Mouse (Mus musculus): Measurements from ENCODE around the gene Trim25. TPM values are rescaled to one million over a fixed set of nuclear protein-coding genes. Genes with fewer than 3 reads are reported as not detected.
"Not testable (repeated sequence)": the region's sequence is repeated elsewhere in the genome, so short reads cannot be mapped to it uniquely, and the experiment has no call there.

The Trim25 gene
- total RNA-seq, 2 experiments from 2014 or later = 20.5 to 22.7 TPM

DNA sequence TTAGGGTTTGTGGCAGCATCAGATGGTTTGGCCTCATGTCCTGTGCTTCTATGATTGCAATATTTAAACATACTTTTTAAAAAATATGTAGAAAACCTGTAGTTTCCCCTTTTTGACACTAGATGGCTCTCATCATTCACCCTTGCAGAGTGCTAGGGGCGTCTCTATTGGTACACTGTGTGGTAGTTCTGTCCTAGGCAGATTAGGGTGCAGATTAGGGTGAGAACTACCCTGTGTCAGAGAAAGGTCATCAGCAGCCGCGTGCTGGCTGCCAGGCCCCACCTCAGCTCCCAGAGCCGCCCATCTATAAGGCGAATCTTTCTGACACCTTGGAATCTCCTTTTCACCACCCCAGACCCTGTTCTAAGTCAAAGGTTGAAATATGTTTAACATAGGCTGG, 9.6 kb upstream of the Trim25 start:
- intact Hi-C loops (cut with DNase I) = loop anchor here (1.0 to 10.0 kb wide), 2 partner anchors 50 to 175 kb away; no protein-coding TSS in a partner anchor
- no peak for DNase-seq (ENCODE audit: low spot score)

DNA sequence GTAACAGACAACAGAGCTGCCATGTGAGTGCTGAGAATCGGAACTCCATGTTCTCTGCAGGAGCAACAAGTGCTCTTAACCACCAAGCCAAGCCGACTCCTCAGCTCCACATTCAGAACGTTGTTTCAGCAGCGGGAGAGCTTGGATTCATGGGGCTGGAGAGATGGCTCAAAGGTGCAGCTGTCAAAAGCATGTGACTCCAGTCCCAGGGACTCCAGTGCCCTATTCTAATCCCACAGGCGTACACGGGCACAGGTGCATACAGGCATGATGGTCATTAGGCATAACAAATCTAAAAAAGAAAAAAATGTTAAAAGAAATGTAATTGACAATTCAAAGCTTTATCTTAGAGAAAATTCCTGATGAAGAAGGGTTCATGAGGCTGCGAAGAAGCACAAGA, 6.0 kb upstream of the Trim25 start:
- intact Hi-C loops (cut with DNase I) = loop anchor here (5.0 kb wide), 1 partner anchor 309 kb away; the partner anchor contains the start of gene Nog
- DNase-seq (ENCODE audit: low spot score) = no peak

DNA sequence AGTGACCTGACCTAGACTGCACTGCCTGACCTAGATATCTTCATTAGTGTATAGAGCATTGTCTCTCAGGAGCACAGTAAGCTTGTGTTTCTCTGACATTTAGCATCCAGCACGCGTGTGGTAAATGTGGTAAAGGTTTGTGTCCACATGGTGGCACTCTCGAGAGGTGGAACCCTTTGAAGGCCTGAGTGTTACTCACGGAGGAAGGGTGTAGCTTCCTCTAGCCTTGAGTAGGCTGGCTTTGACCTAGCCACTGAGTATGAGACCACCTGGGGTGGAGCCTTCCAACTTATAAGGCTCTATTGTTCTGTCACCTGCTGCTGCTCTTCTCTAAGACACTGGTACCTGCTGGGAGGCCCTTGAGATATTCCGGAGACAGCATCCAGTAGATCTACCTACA, 5.6 kb upstream of the Trim25 start:
- intact Hi-C loops (cut with DNase I) = loop anchor here (5.0 kb wide), 1 partner anchor 309 kb away; the partner anchor contains the start of gene Nog
- peak; percentile 63 for DNase-seq (ENCODE audit: low spot score)

DNA sequence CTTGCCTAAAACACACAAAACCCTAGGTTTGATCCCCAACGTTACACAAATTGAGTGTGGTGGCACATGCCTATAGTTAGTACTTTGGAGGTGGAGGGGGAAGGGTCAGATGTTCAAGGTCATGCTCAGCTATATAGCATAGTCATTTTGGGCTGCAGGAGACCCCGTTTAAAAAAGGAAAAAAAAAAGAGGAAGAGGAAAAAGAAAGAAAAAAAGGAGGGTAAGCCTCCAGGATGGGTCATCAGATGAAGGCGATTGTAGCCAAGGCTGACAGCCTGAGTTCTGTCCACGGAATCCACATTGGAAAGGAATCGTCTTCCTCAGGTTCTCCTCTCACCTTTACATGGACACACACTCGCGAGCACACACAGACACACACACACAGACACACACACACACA, 4.7 kb upstream of the Trim25 start:
- intact Hi-C loops (cut with DNase I) = loop anchor here (5.0 kb wide), 1 partner anchor 308 kb away; the partner anchor contains the start of gene Nog
- DNase-seq (ENCODE audit: low spot score) = no peak

DNA sequence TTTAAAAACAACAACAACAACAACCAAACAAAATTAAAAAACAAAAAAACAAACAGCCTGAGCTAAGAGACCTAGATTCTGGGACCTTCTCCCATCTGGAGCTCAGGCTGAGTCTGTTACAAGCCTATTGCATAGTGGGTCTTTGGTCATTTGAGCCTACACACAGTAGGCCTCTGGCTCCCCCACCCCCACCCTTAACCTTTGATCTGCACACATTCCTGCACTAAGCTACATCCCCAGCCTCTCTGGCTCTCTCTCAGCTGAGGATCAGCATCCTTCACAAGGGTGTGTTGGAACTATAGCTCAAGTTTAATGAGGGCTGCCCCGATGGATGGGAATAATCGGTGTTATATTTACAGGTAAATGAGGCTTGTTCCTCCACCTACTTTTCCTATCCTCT, 3.6 kb upstream of the Trim25 start:
- intact Hi-C loops (cut with DNase I) = no loop called here
- no peak for DNase-seq (ENCODE audit: low spot score)

DNA sequence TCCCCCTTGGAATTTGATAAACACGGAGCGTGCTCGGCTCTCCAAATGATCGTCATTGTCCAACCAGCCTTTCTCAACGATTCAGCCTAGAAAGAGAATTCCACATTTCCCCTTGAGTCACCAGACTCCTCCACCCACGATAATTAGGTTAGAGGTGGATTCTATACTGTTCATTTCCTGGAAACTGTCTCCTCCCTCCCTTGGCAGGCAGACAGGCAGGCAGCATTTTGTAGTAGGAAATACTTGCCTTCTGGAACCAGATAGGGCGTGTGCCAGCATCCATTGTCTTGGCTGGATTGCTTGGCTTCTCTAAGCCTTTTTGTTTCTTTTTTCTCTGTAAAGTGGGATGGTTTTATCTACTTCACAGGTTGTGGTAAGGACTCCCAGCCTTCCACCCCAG, 2.7 kb upstream of the Trim25 start:
- intact Hi-C loops (cut with DNase I) = no loop called here
- DNase-seq (ENCODE audit: low spot score) = peak; percentile 61

DNA sequence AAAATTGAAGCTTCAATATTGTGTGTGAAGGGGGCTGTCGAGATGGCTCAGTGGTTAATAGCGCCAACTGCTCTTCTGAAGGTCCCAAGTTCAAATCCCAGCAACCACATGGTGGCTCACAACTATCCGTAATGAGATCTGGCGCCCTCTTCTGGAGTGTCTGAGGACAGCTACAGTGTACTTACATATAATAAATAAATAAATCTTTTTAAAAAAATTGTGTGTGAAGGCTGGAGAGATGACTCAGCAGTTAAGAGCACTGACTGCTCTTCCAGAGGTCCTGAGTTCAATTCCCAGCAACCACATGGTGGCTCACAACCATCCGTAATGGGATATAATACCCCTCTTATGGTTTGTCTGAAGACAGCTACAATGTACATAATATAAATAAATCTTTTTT, 1.8 kb upstream of the Trim25 start:
- DNase-seq (ENCODE audit: low spot score); intact Hi-C loops (cut with DNase I): not testable (repeated sequence)

DNA sequence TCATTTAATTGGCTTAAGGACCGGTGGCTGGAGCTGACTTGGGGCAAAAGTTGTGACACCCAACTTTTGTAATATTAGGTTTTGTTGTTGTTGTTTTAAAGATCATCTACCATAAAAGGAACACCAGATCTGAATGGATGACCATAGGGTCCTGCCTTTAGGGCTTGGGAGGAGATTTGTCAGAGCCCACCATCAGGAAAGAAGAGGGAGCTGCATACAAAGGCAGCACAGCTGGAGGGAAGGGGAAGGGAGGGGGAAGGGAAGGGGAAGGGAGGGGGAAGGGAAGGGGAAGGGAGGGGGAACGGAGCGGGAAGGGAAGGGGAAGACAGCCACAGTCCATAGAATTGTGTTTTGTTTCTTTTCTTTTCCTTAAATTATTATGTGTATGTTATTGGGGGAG, 770 bp upstream of the Trim25 start:
- intact Hi-C loops (cut with DNase I) = loop anchor here (2.0 kb wide), 1 partner anchor 30 kb away; no protein-coding TSS in a partner anchor
- no peak for DNase-seq (ENCODE audit: low spot score)

DNA sequence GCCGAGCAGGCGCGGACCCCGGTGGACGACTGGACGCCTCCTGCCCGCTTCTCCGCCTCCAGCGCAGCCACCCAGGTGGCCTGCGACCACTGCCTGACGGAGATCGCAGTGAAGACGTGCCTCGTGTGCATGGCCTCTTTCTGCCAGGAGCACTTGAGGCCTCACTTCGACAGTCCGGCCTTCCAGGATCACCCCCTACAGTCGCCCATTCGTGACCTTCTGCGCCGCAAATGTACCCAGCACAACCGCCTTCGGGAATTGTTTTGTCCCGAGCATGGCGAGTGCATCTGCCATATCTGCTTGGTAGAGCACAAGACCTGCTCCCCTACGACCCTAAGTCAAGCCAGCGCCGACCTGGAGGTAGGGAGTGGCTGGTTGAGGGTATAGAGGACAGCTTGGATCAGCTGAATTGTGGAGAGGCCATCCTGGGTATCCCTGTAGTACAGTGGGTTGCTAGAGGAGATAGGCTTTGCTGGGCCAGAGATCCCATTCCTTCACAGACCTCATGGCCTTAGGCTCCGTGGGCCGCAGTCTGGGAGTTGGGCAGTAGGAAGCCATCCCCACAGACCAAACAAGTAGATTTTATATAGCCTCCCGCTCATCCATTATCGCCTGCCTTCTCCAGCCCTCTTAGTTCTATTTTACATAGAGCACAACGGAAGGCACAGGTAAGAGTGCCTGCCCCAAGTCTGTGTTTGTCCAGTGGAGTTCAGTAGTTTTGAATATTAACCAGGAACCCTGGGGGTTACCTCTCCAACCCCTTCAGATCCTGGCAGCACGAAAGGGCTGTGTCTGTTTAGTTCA, 749 bp downstream of the Trim25 start:
- no peak for DNase-seq (ENCODE audit: low spot score)
- intact Hi-C loops (cut with DNase I) = loop anchor here (2.0 kb wide), 2 partner anchors 29 to 59 kb away; no protein-coding TSS in a partner anchor

DNA sequence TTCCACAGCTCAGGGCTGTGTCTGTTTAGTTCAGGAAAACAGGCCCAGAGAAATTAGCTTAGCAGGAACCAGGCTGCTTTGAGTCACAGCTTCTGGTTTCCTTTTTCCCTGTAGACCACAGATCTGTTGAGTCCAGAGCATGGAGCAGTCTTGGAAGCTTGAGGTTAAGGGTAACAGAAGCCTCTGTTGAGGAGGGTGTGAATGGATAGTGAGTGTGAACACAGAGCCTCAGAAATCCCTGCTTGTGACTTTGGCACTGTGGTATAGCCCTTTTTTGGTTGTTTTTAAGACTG, 1.3 kb downstream of the Trim25 start:
- DNase-seq (ENCODE audit: low spot score) = no peak
- intact Hi-C loops (cut with DNase I) = loop anchor here (2.0 kb wide), 1 partner anchor 58 kb away; no protein-coding TSS in a partner anchor

DNA sequence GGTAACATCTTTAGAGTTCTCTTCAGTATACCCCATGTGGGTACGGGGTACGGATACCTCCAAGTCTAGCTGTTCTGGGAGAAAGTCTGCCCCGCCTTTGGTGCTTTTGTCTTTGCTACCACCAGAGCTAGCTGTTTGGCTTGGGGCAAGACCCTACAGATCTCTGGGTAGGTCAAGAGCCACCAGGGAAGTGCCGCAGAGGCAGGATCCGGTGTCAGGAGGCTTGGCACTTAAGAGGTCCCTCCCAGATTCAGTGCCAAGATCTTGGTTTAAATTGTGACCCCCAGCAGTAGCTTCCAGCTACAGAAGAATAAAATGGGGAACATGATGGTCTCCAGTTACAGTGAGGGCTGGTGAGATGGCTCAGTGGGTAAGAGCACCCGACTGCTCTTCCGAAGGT, 2.4 kb downstream of the Trim25 start:
- intact Hi-C loops (cut with DNase I) = loop anchor here (2.0 kb wide), 1 partner anchor 57 kb away; no protein-coding TSS in a partner anchor
- DNase-seq (ENCODE audit: low spot score) = no peak

DNA sequence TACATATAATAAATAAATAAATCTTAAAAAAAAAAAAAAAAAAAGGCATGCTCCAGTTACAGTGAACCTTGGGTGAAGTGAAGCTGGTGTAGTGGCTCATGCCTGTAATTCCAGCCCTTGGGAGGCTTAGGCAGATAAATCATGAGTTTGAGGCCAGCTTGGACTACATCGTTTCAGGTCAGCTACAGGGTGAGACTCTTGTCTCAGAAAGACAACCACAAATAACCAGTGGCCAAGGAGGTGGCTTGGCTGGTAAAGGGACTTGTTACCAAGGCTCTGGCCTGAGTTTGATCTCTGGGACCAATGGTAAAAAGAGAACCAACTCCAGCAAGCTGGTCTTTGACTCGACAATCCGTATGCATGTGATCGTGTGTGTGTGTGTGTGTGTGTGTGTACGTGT, 2.9 kb downstream of the Trim25 start:
- DNase-seq (ENCODE audit: low spot score) = no peak
- intact Hi-C loops (cut with DNase I) = no loop called here

DNA sequence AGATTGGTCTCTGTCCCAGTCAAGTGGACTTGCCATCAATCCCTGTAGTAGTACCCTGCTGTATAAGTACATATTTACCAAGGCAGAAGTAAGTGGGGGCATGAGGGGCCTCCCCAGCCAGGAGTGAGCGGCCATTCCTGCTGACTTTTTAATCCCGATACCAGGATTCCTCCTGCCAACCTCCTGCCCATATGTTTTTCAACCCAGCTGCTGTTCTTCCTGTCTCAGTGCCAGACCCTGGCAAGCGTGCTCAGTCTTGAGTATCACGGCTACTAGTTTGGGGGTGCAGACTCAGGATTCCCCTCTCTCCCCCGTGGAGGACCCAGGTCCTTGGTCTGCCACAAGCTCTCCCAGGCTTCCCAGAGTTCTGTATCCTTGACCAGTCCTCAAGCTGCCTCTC, 3.4 kb downstream of the Trim25 start:
- intact Hi-C loops (cut with DNase I) = no loop called here
- no peak for DNase-seq (ENCODE audit: low spot score)

DNA sequence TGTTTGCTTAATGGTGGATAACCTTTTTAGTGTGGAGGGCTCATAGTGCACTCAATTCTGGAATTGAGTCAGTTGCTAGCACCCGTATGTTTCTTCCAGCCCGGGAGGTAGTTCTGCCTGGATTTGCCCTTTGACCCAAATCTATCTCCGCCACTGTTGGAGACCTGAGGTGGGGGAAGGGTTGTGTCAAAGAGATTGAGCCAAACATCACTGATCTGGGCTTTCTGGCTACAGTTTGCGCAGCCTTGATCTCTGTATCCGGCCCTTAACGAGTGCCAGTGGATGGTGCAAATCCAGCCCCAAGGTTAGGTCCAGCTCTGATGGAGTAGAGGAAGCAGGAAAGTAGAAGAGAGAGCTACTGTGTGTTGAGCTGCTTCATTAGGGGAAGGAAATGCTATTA, 3.9 kb downstream of the Trim25 start:
- intact Hi-C loops (cut with DNase I) = no loop called here
- DNase-seq (ENCODE audit: low spot score) = no peak

DNA sequence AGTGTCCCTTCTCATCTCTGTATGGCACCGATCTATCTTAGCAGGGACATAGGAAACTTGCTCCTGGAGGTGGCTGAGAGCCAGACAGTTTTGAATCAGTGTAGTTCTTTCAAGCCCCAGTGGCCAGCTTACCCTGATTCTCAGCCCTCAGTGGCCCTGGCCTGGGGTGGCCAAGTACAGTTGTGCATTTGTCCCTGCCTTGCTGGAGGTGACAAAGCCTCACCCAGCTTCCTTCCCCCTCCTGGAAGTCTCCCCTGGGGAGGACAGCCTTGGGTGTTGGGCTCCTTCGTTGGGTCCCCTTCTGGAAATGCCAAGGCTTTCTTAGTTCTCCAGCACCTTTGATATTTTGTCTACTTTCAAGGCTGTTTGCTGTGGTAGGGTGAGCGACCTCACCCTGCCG, 4.5 kb downstream of the Trim25 start:
- DNase-seq (ENCODE audit: low spot score) = no peak
- intact Hi-C loops (cut with DNase I) = loop anchor here (2.0 kb wide), 1 partner anchor 19 kb away; no protein-coding TSS in a partner anchor

DNA sequence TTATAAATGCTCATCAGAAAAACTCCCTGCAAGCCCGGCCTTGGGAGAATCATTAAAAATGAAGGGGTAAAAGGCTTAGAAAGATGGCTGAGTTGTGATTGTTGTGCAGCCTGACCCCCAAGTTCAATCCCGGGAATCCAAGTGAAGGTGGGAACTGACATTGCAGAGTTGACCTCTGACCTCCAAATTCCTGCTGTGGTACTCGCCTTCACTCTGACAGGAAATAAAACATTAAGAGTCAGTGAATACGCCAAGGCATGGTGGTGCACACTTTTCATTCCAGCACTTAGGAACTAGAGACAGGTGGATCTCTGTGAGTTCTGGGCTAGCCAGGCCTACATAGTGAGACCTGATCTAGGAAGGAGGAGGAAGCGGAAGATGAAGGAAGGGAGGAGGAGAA, 6.3 kb downstream of the Trim25 start:
- no peak for DNase-seq (ENCODE audit: low spot score)
- intact Hi-C loops (cut with DNase I) = loop anchor here (2.0 kb wide), 1 partner anchor 17 kb away; no protein-coding TSS in a partner anchor

DNA sequence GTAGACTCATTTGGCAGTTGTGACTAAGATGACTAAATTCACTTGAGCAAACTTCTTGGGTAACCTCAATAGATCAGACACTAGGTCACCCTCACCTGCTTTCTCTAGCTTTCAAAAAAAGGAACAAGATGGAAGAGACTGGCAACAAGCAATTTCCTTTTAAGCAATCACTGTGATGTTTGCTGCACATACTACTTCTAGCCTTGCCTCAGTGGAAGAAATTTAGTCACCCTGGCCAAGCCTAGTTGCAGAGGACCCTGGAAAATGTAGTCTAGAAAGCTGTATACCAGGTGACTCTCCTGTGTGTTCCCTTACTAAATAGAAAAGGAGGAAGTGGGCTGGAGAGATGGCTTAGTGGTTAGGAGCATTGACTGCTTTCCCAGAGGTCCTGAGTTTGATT, 7.2 kb downstream of the Trim25 start:
- intact Hi-C loops (cut with DNase I) = no loop called here
- DNase-seq (ENCODE audit: low spot score) = no peak

DNA sequence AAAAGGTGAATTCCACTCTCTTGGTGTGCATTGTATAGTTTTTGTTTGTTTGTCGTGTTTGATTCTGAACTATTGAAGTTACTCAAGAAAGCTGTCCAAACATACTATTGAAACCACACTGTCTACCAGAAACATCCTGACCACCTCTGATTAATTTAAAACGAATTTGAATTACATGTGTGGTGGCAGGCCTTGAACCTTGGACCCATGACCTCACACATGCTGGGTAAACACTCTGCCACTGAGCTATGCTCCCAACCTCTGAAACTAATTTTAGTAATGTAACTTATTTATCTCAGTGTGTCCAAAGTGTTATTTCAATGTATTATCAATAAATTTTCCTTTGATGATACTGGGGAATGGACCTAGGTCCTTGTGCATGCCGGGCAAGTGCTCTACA, 8.4 kb downstream of the Trim25 start:
- DNase-seq (ENCODE audit: low spot score) = no peak
- intact Hi-C loops (cut with DNase I) = no loop called here

DNA sequence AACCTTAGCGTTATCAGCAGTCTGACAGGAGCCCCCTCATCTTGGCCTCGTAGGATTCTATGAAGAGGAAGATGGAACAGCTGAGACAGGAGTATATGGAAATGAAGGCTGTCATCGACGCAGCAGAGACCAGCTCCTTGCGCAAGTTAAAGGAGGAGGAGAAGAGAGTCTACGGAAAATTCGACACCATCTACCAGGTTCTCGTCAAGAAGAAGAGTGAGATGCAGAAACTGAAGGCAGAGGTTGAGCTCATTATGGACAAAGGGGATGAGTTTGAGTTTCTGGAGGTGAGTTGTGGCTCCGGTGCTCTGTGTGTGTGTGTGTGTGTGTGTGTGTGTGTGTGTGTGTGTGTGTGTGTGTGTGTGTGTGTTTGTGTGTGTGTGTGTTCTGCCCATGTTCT, 9.9 kb downstream of the Trim25 start:
- no peak for DNase-seq (ENCODE audit: low spot score)
- intact Hi-C loops (cut with DNase I) = no loop called here

DNA sequence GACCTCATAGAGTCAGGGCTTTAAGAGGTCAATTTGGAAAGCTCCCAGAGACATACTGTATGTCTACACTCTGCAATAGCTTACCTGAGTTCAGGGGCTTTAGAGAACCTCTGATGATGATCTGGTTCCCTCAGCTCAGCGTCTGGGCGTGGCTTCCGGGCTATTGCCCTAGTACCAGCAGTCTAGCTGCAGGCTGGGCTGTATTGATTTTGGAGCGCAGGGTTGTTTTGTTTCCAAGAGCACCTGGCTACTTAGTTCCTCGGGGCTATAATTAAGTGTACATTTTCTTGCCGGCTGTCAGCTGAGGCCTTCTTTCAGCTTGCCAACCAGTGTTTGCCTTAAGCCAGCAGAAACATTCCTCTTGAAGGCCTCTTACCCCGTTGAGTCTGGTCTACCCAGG, 10.3 kb downstream of the Trim25 start:
- DNase-seq (ENCODE audit: low spot score) = no peak
- intact Hi-C loops (cut with DNase I) = no loop called here

DNA sequence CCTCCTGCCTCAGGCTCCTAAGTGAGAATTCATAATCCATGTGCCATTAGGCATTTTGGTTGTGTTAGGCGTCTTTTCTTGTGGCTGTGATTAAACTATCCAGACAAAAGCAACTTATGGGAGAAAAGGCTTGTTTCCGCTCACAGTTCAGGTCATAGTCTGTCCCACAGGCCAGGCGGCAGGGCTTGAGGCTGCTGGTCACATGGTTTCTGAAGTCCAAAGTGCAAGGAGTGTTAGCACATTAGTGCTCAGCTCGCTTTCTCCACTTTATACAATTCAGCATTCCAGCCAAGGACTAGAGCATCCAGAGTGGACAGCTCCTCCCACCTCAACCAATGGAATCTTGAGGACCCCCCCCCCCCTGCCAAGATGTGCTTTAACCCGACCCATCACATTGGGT, 13.1 kb downstream of the Trim25 start:
- intact Hi-C loops (cut with DNase I) = no loop called here
- DNase-seq (ENCODE audit: low spot score) = no peak

All from heart, postnatal 25 days (tissue).